Mouse (Mus musculus) limb, embryonic 11.5 days (tissue): ENCODE results near the gene Smoc2. TPM values are rescaled to one million over a fixed set of nuclear protein-coding genes. Genes with fewer than 3 reads are reported as not detected.

ENCODE experiments used
- ATAC-seq: fragments of 200-750 bp; cut with Nextera tagmentation; 2 replicates; pipeline ENCODE4 v1.8.0; 2017; ENCODE audit warnings: low read depth; ENCODE audit not compliant: insufficient number of reproducible peaks, low FRiP score, low TSS enrichment
- DNase-seq: peaks from one replicate; pipeline ENCODE4 v3.0.0-alpha.2; 2015; ENCODE audit warnings: low spot score
- H3K27ac ChIP-seq: fragments of 300-500 bp; sonication (generic); replicated peaks from 2 replicates; pipeline ENCODE4 v1.5.1; 2014; ENCODE audit warnings: low read depth, mild to moderate bottlenecking, low read length
- H3K27me3 ChIP-seq: fragments of 300-500 bp; sonication (generic); 2 replicates; pipeline ENCODE4 v1.6.1; 2014; ENCODE audit warnings: mild to moderate bottlenecking, low read length, mixed read lengths; ENCODE audit not compliant: control insufficient read depth, insufficient read depth
- H3K36me3 ChIP-seq: fragments of 300-500 bp; sonication (generic); 2 replicates; pipeline ENCODE4 v1.6.1; 2014; ENCODE audit warnings: mild to moderate bottlenecking, low read length, moderate library complexity, mixed read lengths; ENCODE audit not compliant: control insufficient read depth, insufficient read depth
- H3K4me1 ChIP-seq: fragments of 300-500 bp; sonication (generic); 2 replicates; pipeline ENCODE4 v1.6.1; 2014; ENCODE audit warnings: low read length, mixed read lengths; ENCODE audit not compliant: control insufficient read depth, insufficient read depth
- H3K4me2 ChIP-seq: fragments of 300-500 bp; sonication (generic); 2 replicates; pipeline ENCODE4 v1.6.1; 2014; ENCODE audit warnings: low read depth, mild to moderate bottlenecking, moderate library complexity; ENCODE audit not compliant: severe bottlenecking
- H3K4me3 ChIP-seq: fragments of 300-500 bp; sonication (generic); 2 replicates; pipeline ENCODE4 v1.5.1; 2014; ENCODE audit warnings: low read depth, low read length
- H3K9ac ChIP-seq: fragments of 300-500 bp; sonication (generic); 2 replicates; pipeline ENCODE4 v1.6.1; 2014; ENCODE audit warnings: mild to moderate bottlenecking, low read length
- H3K9me3 ChIP-seq: fragments of 300-500 bp; sonication (generic); 2 replicates; pipeline ENCODE4 v1.6.1; 2016; ENCODE audit warnings: low read length; ENCODE audit not compliant: control insufficient read depth
- WGBS: fragments of 180-500 bp; shearing (Covaris S2); extraction: QIAGEN DNeasy Blood & Tissue Kit; methylation state at CpG from one replicate; pipeline ENCODE4 v1.1.7; 2014; 5-methylcytosine and 5-hydroxymethylcytosine counted together
- polyA plus RNA-seq: library from polyadenylated mRNA; unstranded; fragments of >200 nt; fragmentation: Nextera tagmentation; extraction: Ambion mirVana; gene quantifications from 2 replicates; pipeline ENCODE4 v1.2.1, GENCODE M21; 2014

Gene Smoc2
- polyA plus RNA-seq, 1 experiment from 2014 or later: 37.0 TPM

GRCm38 (mm10) chr17:14392443-14392842 is 113.1 kb downstream of the Smoc2 start:
- H3K27ac ChIP-seq: no peak overlapping the region
- no peaks in the 10 kb centered on the region for H3K27me3 ChIP-seq
- H3K36me3 ChIP-seq: no peaks in the 10 kb centered on the region
- H3K9ac ChIP-seq: no peak overlapping the region
- no peak overlapping the region for H3K4me2 ChIP-seq
- H3K4me1 ChIP-seq: no peaks in the 10 kb centered on the region
- no peak for DNase-seq
- no peaks in the 10 kb centered on the region for H3K9me3 ChIP-seq
- WGBS: 45% methylated on average over 2 of the region's 2 CpGs
- no peak for ATAC-seq
- no peak overlapping the region for H3K4me3 ChIP-seq

DNA sequence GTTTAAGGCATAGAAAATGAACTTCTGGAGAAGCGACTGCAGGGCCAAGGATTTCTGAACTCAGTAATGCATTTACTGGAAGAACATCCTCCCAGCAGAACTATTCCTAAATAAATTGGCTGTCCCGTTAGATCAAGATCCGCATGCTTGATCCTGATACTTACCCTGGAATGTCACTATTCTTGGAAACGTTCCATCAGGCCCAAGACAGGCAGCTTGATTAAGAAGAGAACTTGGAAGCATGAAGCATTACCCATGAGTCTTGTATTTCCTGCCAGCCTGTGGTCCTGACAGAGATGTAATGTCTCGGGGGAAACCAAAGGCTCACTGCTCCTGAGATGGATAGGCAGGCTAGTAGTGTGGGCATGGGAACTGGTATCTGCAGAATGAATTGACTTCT is 115.6 kb downstream of the Smoc2 start:
- Histone ChIP-seq H3K4me3 (no peak overlapping the region), H3K27ac (no peak overlapping the region), H3K4me1 (no peaks in the 10 kb centered on the region), H3K27me3 (no peaks in the 10 kb centered on the region), H3K9ac (no peak overlapping the region), H3K36me3 (no peaks in the 10 kb centered on the region), H3K4me2 (no peak overlapping the region), H3K9me3 (no peaks in the 10 kb centered on the region)
- DNase-seq (no peak), ATAC-seq (no peak)
- 91% methylated on average over 5 of the region's 5 CpGs for WGBS

DNA sequence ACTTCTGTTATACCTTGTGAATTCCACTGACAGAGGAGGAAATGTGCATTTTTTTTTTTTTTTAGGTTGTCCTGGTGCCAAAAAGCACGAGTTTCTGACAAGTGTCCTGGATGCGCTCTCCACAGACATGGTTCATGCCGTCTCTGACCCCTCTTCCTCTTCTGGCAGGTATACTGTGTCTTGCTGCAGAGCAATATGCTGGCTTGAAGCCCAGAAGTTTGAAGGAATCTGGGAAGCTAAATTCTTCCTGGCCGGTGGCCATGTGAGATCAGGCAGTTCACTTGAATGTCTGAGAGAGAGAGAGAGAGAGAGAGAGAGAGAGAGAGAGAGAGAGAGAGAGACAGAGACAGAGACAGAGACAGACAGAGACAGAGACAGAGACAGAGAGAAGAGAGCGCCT is 118.2 kb downstream of the Smoc2 start:
- H3K4me1 ChIP-seq: peaks cover 1% of the 10 kb centered on the region; the same call in 1 of the 2 replicates
- no peak overlapping the region for H3K4me3 ChIP-seq
- DNase-seq (no peak), ATAC-seq (no peak)
- no peaks in the 10 kb centered on the region for H3K9me3 ChIP-seq
- no peaks in the 10 kb centered on the region for H3K36me3 ChIP-seq
- H3K27ac ChIP-seq: no peak overlapping the region
- no peak overlapping the region for H3K4me2 ChIP-seq
- no peak overlapping the region for H3K9ac ChIP-seq
- no peaks in the 10 kb centered on the region for H3K27me3 ChIP-seq
- WGBS: 87% methylated on average over 5 of the region's 5 CpGs

DNA sequence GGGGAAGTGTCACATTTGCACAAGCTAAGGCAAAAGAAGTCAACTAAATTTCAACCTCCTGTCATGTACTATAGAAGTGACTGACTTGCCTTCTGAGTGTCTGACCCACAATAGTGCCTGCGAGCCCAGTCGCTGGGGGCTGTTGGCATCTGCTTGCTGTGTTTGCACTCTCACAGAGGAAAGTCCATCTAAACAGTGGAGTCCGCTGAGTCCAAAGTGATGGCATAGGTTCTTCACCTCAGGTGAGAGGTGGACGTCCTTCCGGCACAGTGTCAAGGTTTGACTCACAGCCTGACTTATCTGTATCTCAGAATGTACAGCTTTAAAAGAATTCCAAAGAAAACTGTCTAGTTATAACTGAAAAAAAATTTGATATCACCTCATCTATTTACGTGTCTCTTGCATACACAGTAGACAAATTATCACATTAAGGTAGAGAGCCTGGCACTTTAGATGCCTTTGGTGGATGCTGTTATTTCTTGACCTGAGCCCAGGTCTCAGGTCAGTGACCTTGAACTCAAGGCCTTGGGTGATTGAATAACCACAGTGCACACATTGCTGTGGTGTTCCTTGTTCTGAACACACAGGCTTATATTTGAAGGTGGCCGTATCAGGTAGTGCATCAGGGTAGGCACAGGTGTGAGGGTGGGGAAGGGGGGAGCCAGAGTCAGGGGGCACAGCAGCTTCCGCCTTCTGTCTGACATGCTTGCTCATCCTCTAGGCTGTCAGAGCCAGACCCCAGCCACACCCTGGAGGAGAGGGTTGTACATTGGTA is 119.5 kb downstream of the Smoc2 start:
- Histone ChIP-seq H3K9me3 (no peaks in the 10 kb centered on the region), H3K4me2 (no peak overlapping the region), H3K36me3 (no peaks in the 10 kb centered on the region), H3K4me3 (no peak overlapping the region), H3K27me3 (no peaks in the 10 kb centered on the region), H3K27ac (no peak overlapping the region), H3K9ac (no peak overlapping the region), H3K4me1 (peaks cover 3% of the 10 kb centered on the region; the same call in 1 of the 2 replicates)
- no peak for DNase-seq
- WGBS: 92% methylated on average over 8 of the region's 8 CpGs
- no peak for ATAC-seq

DNA sequence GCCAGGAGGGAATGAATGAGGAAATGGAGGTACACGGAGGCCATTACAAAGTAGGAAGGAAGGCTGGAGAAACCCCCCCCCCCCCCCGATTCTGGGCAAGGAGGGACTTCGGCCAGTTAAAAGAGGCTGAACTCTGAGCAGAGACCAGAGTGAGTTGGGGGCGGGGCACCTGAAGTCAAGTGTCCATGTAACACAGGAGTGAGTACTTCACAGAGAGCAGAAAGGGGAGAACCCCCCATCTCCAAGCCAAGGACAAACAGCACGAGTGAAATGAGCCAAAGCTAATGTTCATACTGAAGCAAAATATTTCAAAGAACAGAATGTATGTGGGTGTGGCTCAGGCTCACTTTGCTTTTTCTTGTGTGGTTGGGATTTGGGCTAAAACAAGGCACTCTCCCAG is 121.7 kb downstream of the Smoc2 start:
- Histone ChIP-seq H3K4me1 (peaks cover 3% of the 10 kb centered on the region; the same call in 1 of the 2 replicates), H3K4me2 (no peak overlapping the region), H3K36me3 (no peaks in the 10 kb centered on the region), H3K9me3 (no peaks in the 10 kb centered on the region), H3K9ac (no peak overlapping the region), H3K27ac (no peak overlapping the region), H3K27me3 (no peaks in the 10 kb centered on the region), H3K4me3 (no peak overlapping the region)
- DNase-seq (no peak), ATAC-seq (no peak)
- 80% methylated on average over 5 of the region's 5 CpGs for WGBS

DNA sequence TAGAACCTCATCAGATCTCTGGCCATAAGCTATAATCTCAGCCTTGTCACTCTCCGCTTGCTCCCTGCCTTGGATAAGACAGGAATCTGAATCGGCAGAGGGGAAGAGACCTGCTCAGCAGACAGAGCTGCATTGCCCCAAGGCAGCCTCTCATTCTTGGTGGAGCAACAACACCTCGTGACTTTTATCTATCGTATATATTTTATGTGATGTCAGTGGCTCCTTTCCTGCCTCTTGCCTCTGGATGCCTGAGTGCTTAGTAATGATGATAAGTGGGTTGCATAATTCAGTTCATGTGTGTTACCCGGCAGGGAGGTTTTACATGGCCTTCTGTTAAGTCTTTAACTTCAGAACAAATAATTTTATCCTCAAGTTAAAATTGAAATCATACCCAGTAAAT is 128.6 kb downstream of the Smoc2 start:
- Histone ChIP-seq H3K36me3 (no peaks in the 10 kb centered on the region), H3K4me2 (no peak overlapping the region), H3K4me1 (no peaks in the 10 kb centered on the region), H3K4me3 (no peak overlapping the region), H3K27ac (no peak overlapping the region), H3K9ac (no peak overlapping the region), H3K9me3 (no peaks in the 10 kb centered on the region), H3K27me3 (no peaks in the 10 kb centered on the region)
- DNase-seq (no peak), ATAC-seq (no peak)
- 46% methylated on average over 5 of the region's 5 CpGs for WGBS

DNA sequence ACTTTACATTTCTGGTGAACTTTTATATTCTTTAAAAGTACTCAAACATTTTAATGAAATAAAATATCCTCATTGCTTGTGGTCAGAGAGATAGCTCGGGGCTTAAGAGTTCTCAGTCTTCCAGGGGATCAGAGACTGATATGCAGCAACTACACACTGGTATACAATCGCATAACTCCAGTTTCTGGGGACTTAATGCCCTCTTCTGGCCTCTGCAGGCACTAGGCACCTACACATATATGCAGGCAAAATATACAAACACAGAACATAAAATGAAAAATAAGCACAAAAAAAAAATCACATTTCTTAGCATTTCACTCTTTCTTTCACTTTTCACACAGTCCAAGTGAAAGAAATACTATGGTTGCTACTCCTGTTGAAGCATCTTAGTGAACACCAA is 133.2 kb downstream of the Smoc2 start:
- WGBS: 81% methylated on average over 2 of the region's 2 CpGs
- no peaks in the 10 kb centered on the region for H3K27me3 ChIP-seq
- no peak overlapping the region for H3K4me3 ChIP-seq
- ATAC-seq: no peak
- H3K4me1 ChIP-seq: 0 out of 2 replicates have a peak, but pooled peaks cover 3% of the 10 kb centered on the region
- H3K9ac ChIP-seq: no peak overlapping the region
- no peak for DNase-seq
- H3K27ac ChIP-seq: no peak overlapping the region
- H3K9me3 ChIP-seq: no peaks in the 10 kb centered on the region
- no peaks in the 10 kb centered on the region for H3K36me3 ChIP-seq
- H3K4me2 ChIP-seq: no peak overlapping the region

DNA sequence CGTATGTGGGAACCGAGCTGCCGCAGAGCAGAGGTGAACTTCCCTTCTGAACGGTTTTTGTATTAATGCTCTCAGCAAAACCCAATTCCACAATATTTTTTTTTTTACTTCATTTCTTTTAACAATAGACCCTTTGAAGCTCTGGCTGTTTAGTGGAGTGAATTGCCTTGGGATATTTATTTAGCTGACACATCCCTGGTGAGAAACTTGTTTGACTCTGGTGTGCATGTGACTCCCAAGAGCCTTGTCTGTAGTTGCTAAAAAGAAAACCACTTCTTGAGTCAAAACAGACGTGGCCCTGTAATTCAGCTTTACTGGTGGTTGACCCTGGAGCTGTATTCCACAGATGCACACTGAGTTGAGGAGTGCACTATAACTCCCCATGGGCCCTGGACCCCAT is 135.2 kb downstream of the Smoc2 start:
- Histone ChIP-seq H3K4me3 (no peak overlapping the region), H3K9ac (no peak overlapping the region), H3K9me3 (no peaks in the 10 kb centered on the region), H3K4me1 (0 out of 2 replicates have a peak, but pooled peaks cover 3% of the 10 kb centered on the region), H3K4me2 (no peak overlapping the region), H3K27ac (no peak overlapping the region), H3K36me3 (no peaks in the 10 kb centered on the region), H3K27me3 (no peaks in the 10 kb centered on the region)
- no peak for ATAC-seq
- WGBS: 66% methylated on average over 5 of the region's 5 CpGs
- DNase-seq: no peak
